Mouse (Mus musculus) liver, adult 2 months (tissue): ENCODE data around the gene Syt1.

Source experiments
- CTCF ChIP-seq: fragments of 200-500 bp; IDR thresholded peaks from 2 replicates; pipeline ENCODE4 v1.5.1; 2011; ENCODE audit warnings: low read depth, low read length, control low read depth
- POLR2A ChIP-seq: fragments of 200-500 bp; IDR thresholded peaks from 2 replicates; pipeline ENCODE4 v1.6.1; 2011; ENCODE audit warnings: low read length, control low read depth; ENCODE audit not compliant: insufficient read depth; ENCODE audit errors: extremely low read depth

DNA sequence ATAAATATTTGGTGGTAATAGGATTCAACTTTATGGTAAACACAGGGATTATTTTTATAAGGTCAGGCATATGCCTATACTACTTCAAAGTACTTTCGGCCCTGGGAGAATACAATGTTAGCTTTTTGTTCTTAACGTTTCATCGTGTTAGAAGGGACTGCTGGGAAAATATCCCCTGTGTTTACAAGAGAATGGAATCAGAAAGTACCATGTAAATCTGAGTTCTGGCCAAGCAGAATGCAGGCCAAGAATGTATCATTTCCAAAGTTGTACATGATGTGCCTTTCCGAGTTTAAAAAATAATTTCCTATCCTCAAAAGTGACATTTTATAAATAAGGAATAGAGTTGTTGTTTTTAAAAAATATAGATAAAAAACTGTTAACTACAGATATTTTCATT is 121.7 kb downstream of the Syt1 start:
- TF ChIP-seq CTCF (no peak), POLR2A (no peak)
